ENCODE assay signal across 22 mouse cellular contexts in genomic region chr11:87814831-87815230, GRCm38 (mm10). TPM values are rescaled to one million over a fixed set of nuclear protein-coding genes. Genes with fewer than 3 reads are reported as not detected.
DNase-seq lines count a peak whose midpoint lies in the region; ATAC-seq and TF ChIP-seq lines count a peak whose summit lies in the region.
"Had no signal": no experiment of that assay in that cellular context is flagged by ENCODE, and none has a peak within 500 bp of the region (broad histone marks: within the 10 kb centered on the region; RNA-seq: fewer than 3 reads in every experiment).

No protein-coding gene starts in this region.

- DNase-seq in hindbrain, embryonic 10.5 days (ENCODE audit: low spot score), result no peak
- DNase-seq in left cerebral cortex, postnatal 4 days, result peak; percentile 50
- DNase-seq in left cerebral cortex, postnatal 36 days (ENCODE audit: low spot score in 2 of 2), result no peak
- no peak for DNase-seq in CH12.LX (ENCODE audit: extremely low read depth)
- DNase-seq: adrenal gland, adult 8-10 months; adrenal gland, postnatal 14 days; adrenal gland, postnatal 36 days; cerebellum, adult 11-12 months; cerebellum, adult 2 months; cerebellum, adult 9-10 months; cerebellum, postnatal 25 days had no signal

- H3K27me3 ChIP-seq in hindbrain, embryonic 10.5 days (ENCODE audit: insufficient read depth, poor library complexity, severe bottlenecking), result peaks cover 25% of the 10 kb centered on the region
- peaks cover 6% of the 10 kb centered on the region; the same call in 1 of the 2 replicates for H3K27me3 ChIP-seq in hindbrain, embryonic 12.5 days
- H3K27me3 ChIP-seq in CH12.LX (replicated peaks), result peaks cover 2% of the 10 kb centered on the region
- H3K27me3 ChIP-seq in forebrain, embryonic 12.5 days, result peaks cover 12% of the 10 kb centered on the region; the same call in 1 of the 2 replicates

- no peak overlapping the region for H3K4me2 ChIP-seq in hindbrain, embryonic 12.5 days (replicated peaks)
- peak overlapping the region; percentile 33; the same call in 1 of the 2 replicates for H3K4me2 ChIP-seq in CH12.LX (ENCODE audit: insufficient read depth, low read depth, poor library complexity, severe bottlenecking)
- H3K4me2 ChIP-seq in forebrain, embryonic 12.5 days, result no peak overlapping the region
- H3K4me2 ChIP-seq: embryonic facial prominence, embryonic 12.5 days had no signal

- TF ChIP-seq RAD21 in CH12.LX (IDR thresholded peaks at IDR 0.05; ENCODE audit: low read depth, low read length), result no peak

- no peak overlapping the region for H3K4me3 ChIP-seq in hindbrain, embryonic 10.5 days
- no peak overlapping the region for H3K4me3 ChIP-seq in hindbrain, embryonic 12.5 days
- H3K4me3 ChIP-seq in CH12.LX (replicated peaks in 1 of 3; ENCODE audit: low read depth in 2 of 3, low read length in 2 of 3, poor library complexity in 1 of 3), result no peak overlapping the region
- H3K4me3 ChIP-seq in forebrain, embryonic 12.5 days (replicated peaks), result no peak overlapping the region
- H3K4me3 ChIP-seq: embryonic facial prominence, embryonic 10.5 days; embryonic facial prominence, embryonic 12.5 days had no signal

- H3K4me1 ChIP-seq in hindbrain, embryonic 10.5 days (replicated peaks), result peaks cover 37% of the 10 kb centered on the region
- peaks cover 21% of the 10 kb centered on the region for H3K4me1 ChIP-seq in hindbrain, embryonic 12.5 days
- peaks cover 0 to 4% of the 10 kb centered on the region in 2 experiments; a peak in 1 of 4 replicates for H3K4me1 ChIP-seq in CH12.LX (ENCODE audit: control insufficient read depth in 1 of 2, insufficient read depth in 2 of 2)
- H3K4me1 ChIP-seq in forebrain, embryonic 12.5 days, result peaks cover 10% of the 10 kb centered on the region

- no peak overlapping the region for H3K9ac ChIP-seq in hindbrain, embryonic 12.5 days
- H3K9ac ChIP-seq in CH12.LX (ENCODE audit: insufficient read depth, low read depth), result no peak overlapping the region
- H3K9ac ChIP-seq in forebrain, embryonic 12.5 days, result no peak overlapping the region
- H3K9ac ChIP-seq: embryonic facial prominence, embryonic 12.5 days had no signal

- TF ChIP-seq POLR2A in CH12.LX (IDR thresholded peaks at IDR 0.05; ENCODE audit: low read depth, low read length), result no peak

- no peaks in the 10 kb centered on the region for H3K36me3 ChIP-seq in hindbrain, embryonic 10.5 days
- no peaks in the 10 kb centered on the region for H3K36me3 ChIP-seq in hindbrain, embryonic 12.5 days
- H3K36me3 ChIP-seq in CH12.LX (replicated peaks in 1 of 2; ENCODE audit: control insufficient read depth in 1 of 2, insufficient read depth in 1 of 2, low read length in 1 of 2), result no peaks in the 10 kb centered on the region
- H3K36me3 ChIP-seq in forebrain, embryonic 12.5 days (replicated peaks), result no peaks in the 10 kb centered on the region
- H3K36me3 ChIP-seq: embryonic facial prominence, embryonic 10.5 days; embryonic facial prominence, embryonic 12.5 days; G1E had no signal

- 68% methylated on average over 8 of the region's 8 CpGs for WGBS in hindbrain, embryonic 10.5 days
- WGBS in hindbrain, embryonic 12.5 days, result 68% methylated on average over 8 of the region's 8 CpGs
- 70% methylated on average over 8 of the region's 8 CpGs for whole genome bisulfite sequencing in forebrain, embryonic 12.5 days

- in situ Hi-C loops in CH12.LX (cut with MboI; ENCODE audit: low pct_ligation_motif_present, low pct_unique_long_range_greater_than_20kb, low sequenced_read_pairs), result no loop called here

- no peak for ATAC-seq in hindbrain, embryonic 12.5 days (ENCODE audit: low FRiP score)
- ATAC-seq in forebrain, embryonic 12.5 days (ENCODE audit: low FRiP score), result no peak
- ATAC-seq: activated CD4-positive, CD25-positive, alpha-beta regulatory T cell, adult 4 months; forebrain, embryonic 14.5 days; forebrain, embryonic 16.5 days; Patski had no signal

- intact Hi-C loops in left cerebral cortex, postnatal 4 days (cut with DNase I), result no loop called here
- intact Hi-C loops in left cerebral cortex, postnatal 36 days (cut with DNase I), result no loop called here

- no peak for TF ChIP-seq CTCF in CH12.LX (conservative IDR thresholded peaks at IDR 0.05 in 1 of 2, IDR thresholded peaks at IDR 0.05 in 1 of 2; ENCODE audit: low read depth in 2 of 2, low read length in 2 of 2)

- H3K79me2 ChIP-seq in CH12.LX (replicated peaks; ENCODE audit: control insufficient read depth, extremely low read depth, insufficient read depth, poor library complexity, severe bottlenecking), result no peaks in the 10 kb centered on the region

- no peaks in the 10 kb centered on the region for H3K9me3 ChIP-seq in hindbrain, embryonic 10.5 days
- H3K9me3 ChIP-seq in hindbrain, embryonic 12.5 days (replicated peaks), result no peaks in the 10 kb centered on the region
- H3K9me3 ChIP-seq in CH12.LX (replicated peaks; ENCODE audit: low read length), result no peaks in the 10 kb centered on the region
- no peaks in the 10 kb centered on the region for H3K9me3 ChIP-seq in forebrain, embryonic 12.5 days
- H3K9me3 ChIP-seq: embryonic facial prominence, embryonic 10.5 days; embryonic facial prominence, embryonic 12.5 days; G1E had no signal

- H3K27ac ChIP-seq in hindbrain, embryonic 10.5 days, result peak overlapping the region; percentile 46
- no peak overlapping the region for H3K27ac ChIP-seq in hindbrain, embryonic 12.5 days
- H3K27ac ChIP-seq in CH12.LX (ENCODE audit: insufficient read depth, low read depth), result no peak overlapping the region
- H3K27ac ChIP-seq in forebrain, embryonic 12.5 days, result no peak overlapping the region
- H3K27ac ChIP-seq: embryonic facial prominence, embryonic 10.5 days; embryonic facial prominence, embryonic 12.5 days had no signal

- TF ChIP-seq EP300 in CH12.LX (IDR thresholded peaks at IDR 0.05; ENCODE audit: low read length), result no peak

- dilution Hi-C loops in CH12.LX (cut with MboI; ENCODE audit: extremely low pct_ligation_motif_present, extremely low pct_unique_long_range_greater_than_20kb, low sequenced_read_pairs), result no loop called here

TF ChIP-seq in CH12.LX, 34 proteins besides CTCF, POLR2A, EP300 and RAD21:
- TF ChIP-seq ZC3H11A (IDR thresholded peaks at IDR 0.05; ENCODE audit: low read depth, low read length) (no peak), RCOR1 (conservative IDR thresholded peaks at IDR 0.05; ENCODE audit: low read depth, low read length) (no peak), BHLHE40 (IDR thresholded peaks at IDR 0.05; ENCODE audit: low read depth, low read length) (0 out of 2 replicates have a peak, but pooled peaks have one; percentile 22)

RNA-seq across cellular contexts. Expression of gene Lpo, which starts 13.3 kb away (rescaled TPM):
- polyA plus RNA-seq in hindbrain, embryonic 10.5 days (2016; fragmentation: Nextera tagmentation; extraction: Ambion mirVana), result 0.31 and 0.57 TPM in 2 replicates
- 0.53 and 0.79 TPM in 2 replicates for polyA plus RNA-seq in hindbrain, embryonic 12.5 days (2016; fragmentation: Nextera tagmentation; extraction: Ambion mirVana)
- 1 to 10 TPM in 1 of 2 experiments, under 1 TPM in 1; 0.30 to 1.0 TPM for total RNA-seq in left cerebral cortex, postnatal 4 days (2021)
- under 1 TPM; 0.29 to 0.39 TPM for total RNA-seq in left cerebral cortex, postnatal 36 days (2021)
- total RNA-seq in CH12.LX (2012; rRNA removed) (not detected in 2 replicates), CH12.LX (2014; rRNA removed) (not detected in 2 replicates)
- not detected in 2 replicates for polyA plus RNA-seq in CH12.LX (2012; ENCODE audit: insufficient read length, low read depth)
- 0.19 and 0.33 TPM in 2 replicates for polyA plus RNA-seq in forebrain, embryonic 12.5 days (2016; fragmentation: Nextera tagmentation; extraction: Ambion mirVana)
- total RNA-seq: adrenal gland, adult 18-20 months; adrenal gland, adult 8-10 months; adrenal gland, postnatal 14 days; adrenal gland, postnatal 36 days; G1E had no signal
- polyA plus RNA-seq: activated CD4-positive, CD25-positive, alpha-beta regulatory T cell, adult 4 months; C2C12; G1E; Patski had no signal

RNA-seq across cellular contexts. Expression of gene Mpo, which starts 21.4 kb away (rescaled TPM):
- polyA plus RNA-seq in hindbrain, embryonic 10.5 days (2016; fragmentation: Nextera tagmentation; extraction: Ambion mirVana), result 2.8 and 5.0 TPM in 2 replicates
- polyA plus RNA-seq in hindbrain, embryonic 12.5 days (2016; fragmentation: Nextera tagmentation; extraction: Ambion mirVana), result 1.7 and 2.3 TPM in 2 replicates
- under 1 TPM in 1 of 2 experiments, not detected in 1; 0.32 TPM for total RNA-seq in left cerebral cortex, postnatal 4 days (2021)
- not detected for total RNA-seq in left cerebral cortex, postnatal 36 days (2021)
- not detected in 2 replicates for total RNA-seq in CH12.LX (2012; rRNA removed)
- not detected in 2 replicates for total RNA-seq in CH12.LX (2014; rRNA removed)
- not detected in 2 replicates for polyA plus RNA-seq in CH12.LX (2012; ENCODE audit: insufficient read length, low read depth)
- 0.92 and 1.1 TPM in 2 replicates for polyA plus RNA-seq in forebrain, embryonic 12.5 days (2016; fragmentation: Nextera tagmentation; extraction: Ambion mirVana)
- total RNA-seq: adrenal gland, adult 18-20 months; adrenal gland, adult 8-10 months had no signal
- polyA plus RNA-seq: activated CD4-positive, CD25-positive, alpha-beta regulatory T cell, adult 4 months; C2C12; Patski had no signal

RNA-seq across cellular contexts. Expression of gene Mks1, which starts 38.2 kb away (rescaled TPM):
- polyA plus RNA-seq in hindbrain, embryonic 10.5 days (2016; fragmentation: Nextera tagmentation; extraction: Ambion mirVana), result 17.2 and 18.6 TPM in 2 replicates
- polyA plus RNA-seq in hindbrain, embryonic 12.5 days (2016; fragmentation: Nextera tagmentation; extraction: Ambion mirVana), result 15.9 and 19.5 TPM in 2 replicates
- total RNA-seq in left cerebral cortex, postnatal 4 days (2021), result 1 to 10 TPM; 7.4 to 7.6 TPM
- 1 to 10 TPM; 4.0 to 8.0 TPM for total RNA-seq in left cerebral cortex, postnatal 36 days (2021)
- total RNA-seq in CH12.LX (2012; rRNA removed) (17.9 and 24.4 TPM in 2 replicates), CH12.LX (2014; rRNA removed) (16.9 and 20.4 TPM in 2 replicates)
- 26.3 and 27.7 TPM in 2 replicates for polyA plus RNA-seq in CH12.LX (2012; ENCODE audit: insufficient read length, low read depth)
- 16.0 and 19.6 TPM in 2 replicates for polyA plus RNA-seq in forebrain, embryonic 12.5 days (2016; fragmentation: Nextera tagmentation; extraction: Ambion mirVana)

RNA-seq across cellular contexts. Expression of gene Tspoap1, which starts 54.5 kb away (rescaled TPM):
- polyA plus RNA-seq in hindbrain, embryonic 10.5 days (2016; fragmentation: Nextera tagmentation; extraction: Ambion mirVana), result 7.8 and 10.5 TPM in 2 replicates
- 30.5 and 32.7 TPM in 2 replicates for polyA plus RNA-seq in hindbrain, embryonic 12.5 days (2016; fragmentation: Nextera tagmentation; extraction: Ambion mirVana)
- total RNA-seq in left cerebral cortex, postnatal 4 days (2021), result 100 to 1,000 TPM; 180 to 186 TPM
- 100 to 1,000 TPM; 158 to 214 TPM for total RNA-seq in left cerebral cortex, postnatal 36 days (2021)
- total RNA-seq in CH12.LX (2012; rRNA removed), result 19.9 and 36.9 TPM in 2 replicates
- 12.8 and 16.5 TPM in 2 replicates for total RNA-seq in CH12.LX (2014; rRNA removed)
- 11.6 and 12.3 TPM in 2 replicates for polyA plus RNA-seq in CH12.LX (2012; ENCODE audit: insufficient read length, low read depth)
- 33.0 and 35.1 TPM in 2 replicates for polyA plus RNA-seq in forebrain, embryonic 12.5 days (2016; fragmentation: Nextera tagmentation; extraction: Ambion mirVana)
- polyA plus RNA-seq: C2C12 had no signal
